Mouse (Mus musculus) cerebellum, adult 18-20 months (tissue): ENCODE measurements around the gene Rsad2.

Source experiments
- DNase-seq, 2 experiments: peaks; one replicate each; pipeline ENCODE4 v3.0.0; 2021

Rsad2 gene

GRCm38 (mm10) chr12:26399391-26399790 lies 56.9 kb downstream of the Rsad2 start:
- DNase-seq = no peak

GRCm38 (mm10) chr12:26398597-26398996 lies 57.7 kb downstream of the Rsad2 start:
- no peak for DNase-seq

- DNase-seq = no peak
These were observed 61.5 kb downstream of the Rsad2 start for GRCm38 (mm10) chr12:26394485-26395470.

- no peak for DNase-seq
These were observed 63.0 kb downstream of the Rsad2 start for GRCm38 (mm10) chr12:26393291-26393690.
